Mouse (Mus musculus) megakaryocyte-erythroid progenitor cell, adult 5-6 weeks (primary cell): ENCODE data around the gene Cfap206. TPM values are rescaled to one million over a fixed set of nuclear protein-coding genes. Genes with fewer than 3 reads are reported as not detected.
A peak's percentile ranks its signal among the peaks of the same experiment; 100 is the strongest.
"Not testable (repeated sequence)": the region's sequence is repeated elsewhere in the genome, so short reads cannot be mapped to it uniquely, and the experiment has no call there.

Experiments
- ATAC-seq: replicated peaks from 2 replicates; pipeline ENCODE4 v1.8.0; 2016; ENCODE audit warnings: mild to moderate bottlenecking, inconsistent platforms; ENCODE audit not compliant: severe bottlenecking, poor library complexity, low FRiP score, low TSS enrichment
- total RNA-seq, 2 experiments: library from RNA; stranded (forward) in 1 of 2; stranded (reverse) in 1 of 2; fragments of 200-1000, 215-1000 nt in 1 of 2; fragments of >200 nt in 1 of 2; fragmentation: Nextera tagmentation in 1 of 2; gene quantifications; 2 replicates each; pipeline ENCODE4 v1.2.3; 2014 to 2017

Gene Cfap206
- not detected in 2 replicates for total RNA-seq (2014; fragmentation: Nextera tagmentation)
- total RNA-seq (2017), result not detected in 2 replicates

- peak; percentile 98 for ATAC-seq
Observed at GRCm38 (mm10) chr4:34729851-34730341, at the start of gene Cfap206. Gene Cfap206 (minus strand): TSS chr4:34730206.

- peak; percentile 93 for ATAC-seq
Observed at GRCm38 (mm10) chr4:34777677-34778527, 47.9 kb upstream of the Cfap206 start, which contains the start of gene Smim8. Gene Smim8 (minus strand): TSS chr4:34778423.

GRCm38 (mm10) chr4:34771652-34772371, 41.8 kb upstream of the Cfap206 start:
- ATAC-seq, result no peak

GRCm38 (mm10) chr4:34756163-34756562, 26.2 kb upstream of the Cfap206 start, which contains the start of gene Gm136:
Gene Gm136 (minus strand): TSS chr4:34756263.
- ATAC-seq, result no peak

- no peak for ATAC-seq
Observed at GRCm38 (mm10) chr4:34749236-34749635, 19.2 kb upstream of the Cfap206 start.

- no peak for ATAC-seq
Observed at GRCm38 (mm10) chr4:34734461-34734860, 4.5 kb upstream of the Cfap206 start.

GRCm38 (mm10) chr4:34733415-34733814, 3.4 kb upstream of the Cfap206 start:
- ATAC-seq, result not testable (repeated sequence)

GRCm38 (mm10) chr4:34725710-34726109, 4.3 kb downstream of the Cfap206 start:
- ATAC-seq, result not testable (repeated sequence)

GRCm38 (mm10) chr4:34724306-34724705, 5.7 kb downstream of the Cfap206 start:
- ATAC-seq, result no peak

GRCm38 (mm10) chr4:34723186-34723585, 6.8 kb downstream of the Cfap206 start:
- ATAC-seq, result no peak

GRCm38 (mm10) chr4:34720127-34720895, 9.7 kb downstream of the Cfap206 start:
- ATAC-seq, result no peak

GRCm38 (mm10) chr4:34719421-34719820, 10.6 kb downstream of the Cfap206 start:
- no peak for ATAC-seq

GRCm38 (mm10) chr4:34715062-34715461, 14.9 kb downstream of the Cfap206 start:
- ATAC-seq, result no peak

- no peak for ATAC-seq
Observed at GRCm38 (mm10) chr4:34708127-34708526, 21.9 kb downstream of the Cfap206 start.

- ATAC-seq, result no peak
Observed at GRCm38 (mm10) chr4:34707248-34707647, 22.8 kb downstream of the Cfap206 start.

GRCm38 (mm10) chr4:34703029-34703428, 27.0 kb downstream of the Cfap206 start:
- 0 out of 2 replicates have a peak, but pooled peaks have one; percentile 59 for ATAC-seq

GRCm38 (mm10) chr4:34702231-34702630, 27.8 kb downstream of the Cfap206 start:
- ATAC-seq, result no peak

GRCm38 (mm10) chr4:34701528-34701927, 28.5 kb downstream of the Cfap206 start:
- ATAC-seq, result peak; percentile 71

- no peak for ATAC-seq
Observed at GRCm38 (mm10) chr4:34688021-34688420, 42.0 kb downstream of the Cfap206 start.
